Mouse (Mus musculus): ENCODE results near the gene Scube1.

DNA sequence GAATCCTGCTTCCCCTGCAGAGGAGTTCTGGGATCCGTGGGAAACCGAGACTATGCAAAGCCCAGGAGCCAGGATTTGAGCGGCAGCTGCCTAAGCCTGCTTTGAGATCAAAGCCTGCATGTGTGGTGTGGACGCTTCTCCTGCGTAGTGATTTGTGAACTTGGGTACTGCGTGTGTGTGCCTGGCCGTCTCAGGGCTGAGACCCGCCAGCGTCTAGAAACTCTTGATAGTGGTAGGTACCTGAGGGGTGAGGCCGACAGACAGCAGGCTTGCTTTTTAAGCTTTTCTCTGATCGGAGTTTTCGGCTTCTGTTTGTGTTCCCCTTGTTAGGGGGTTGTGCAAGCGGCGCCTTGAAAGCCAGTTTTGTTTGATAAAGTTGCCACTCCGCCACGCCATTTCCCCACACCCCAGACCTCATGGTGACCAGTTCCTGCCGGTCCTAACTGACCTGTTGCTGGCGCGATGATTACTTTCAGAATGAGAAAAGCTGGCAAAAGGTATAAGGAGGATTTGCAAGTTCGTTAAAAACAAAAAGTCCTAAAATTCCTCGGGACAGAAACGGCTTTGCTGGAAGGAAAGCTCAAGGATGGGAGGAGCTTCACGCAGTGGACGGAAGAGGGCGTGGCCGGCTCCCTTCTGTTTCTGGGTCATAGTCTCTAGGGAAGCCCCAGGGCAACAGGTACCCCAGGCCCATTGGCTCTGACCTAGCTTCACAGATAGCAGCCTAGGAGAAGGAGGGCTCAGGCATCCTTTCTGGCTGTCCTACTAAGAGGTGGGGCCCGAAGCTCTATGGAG, 160.8 kb downstream of the Scube1 start:
- TF ChIP-seq CTCF (IDR thresholded peaks at IDR 0.05; ENCODE audit: low read depth) (no peak), EP300 (IDR thresholded peaks at IDR 0.05; ENCODE audit: low read depth) (no peak)
